ENCODE assay signal across 26 mouse cellular contexts in genomic region chr16:24732751-24733150, GRCm38 (mm10).
DNase-seq lines count a peak whose midpoint lies in the region; ATAC-seq and TF ChIP-seq lines count a peak whose summit lies in the region.
"Had no signal": no experiment of that assay in that cellular context is flagged by ENCODE, and none has a peak within 500 bp of the region (broad histone marks: within the 10 kb centered on the region; RNA-seq: fewer than 3 reads in every experiment).

No protein-coding gene starts in this region.

- TF ChIP-seq CTCF in C2C12 (IDR thresholded peaks at IDR 0.05; ENCODE audit: control insufficient read depth, insufficient read depth, insufficient read length) = no peak

- no peak for TF ChIP-seq POLR2A in myocyte (IDR thresholded peaks at IDR 0.05; ENCODE audit: insufficient read length, low read depth)

- no peaks in the 10 kb centered on the region for H3K36me3 ChIP-seq in megakaryocyte, embryonic 14.5 days (replicated peaks; ENCODE audit: low read length)
- H3K36me3 ChIP-seq in C2C12 (ENCODE audit: control insufficient read depth, insufficient read depth) (peaks cover 25% of the 10 kb centered on the region), myocyte (ENCODE audit: control insufficient read depth, insufficient read depth) (no peaks in the 10 kb centered on the region)
- H3K36me3 ChIP-seq: heart, embryonic 10.5 days; hindbrain, embryonic 10.5 days; hindbrain, embryonic 13.5 days; intestine, embryonic 15.5 days had no signal

- H3K4me1 ChIP-seq in megakaryocyte, embryonic 14.5 days = peaks cover 22% of the 10 kb centered on the region
- H3K4me1 ChIP-seq: intestine, embryonic 15.5 days had no signal

- H3K4me2 ChIP-seq in myocyte (ENCODE audit: low read depth) = peak overlapping the region; percentile 64
- H3K4me2 ChIP-seq: heart, embryonic 13.5 days; hindbrain, embryonic 13.5 days; intestine, embryonic 15.5 days had no signal

- H3K79me3 ChIP-seq in C2C12 (ENCODE audit: low read depth) = peaks cover 13% of the 10 kb centered on the region

- peaks cover 36% of the 10 kb centered on the region for H3K79me2 ChIP-seq in C2C12 (ENCODE audit: control insufficient read depth, insufficient read depth)
- H3K79me2 ChIP-seq in myocyte (ENCODE audit: control insufficient read depth, insufficient read depth) = peaks cover 6% of the 10 kb centered on the region

- intact Hi-C loops in left cerebral cortex, postnatal 36 days (cut with DNase I) = no loop called here

- no peak for DNase-seq in retina, postnatal 1 day
- no peak for DNase-seq in left cerebral cortex, postnatal 36 days (ENCODE audit: low spot score in 2 of 2)
- DNase-seq: adrenal gland, adult 8-10 months; adrenal gland, postnatal 25 days; B cell, adult 2 months; cerebellum, adult 11-12 months; cerebellum, adult 8-10 months; cerebellum, postnatal 10 days; cerebellum, postnatal 36 days; embryo, embryonic 11 days; forebrain, postnatal 0 days; gastrocnemius, adult 2 months; gastrocnemius, postnatal 14 days had no signal

- H3K9me3 ChIP-seq in megakaryocyte, embryonic 14.5 days = no peaks in the 10 kb centered on the region
- H3K9me3 ChIP-seq: heart, embryonic 10.5 days; heart, embryonic 13.5 days; hindbrain, embryonic 10.5 days; hindbrain, embryonic 13.5 days; intestine, embryonic 15.5 days had no signal

- H3ac ChIP-seq in C2C12 (ENCODE audit: control insufficient read depth, insufficient read length, low read depth) (peak overlapping the region; percentile 10), myocyte (ENCODE audit: control insufficient read depth, insufficient read length) (no peak overlapping the region)

- peak overlapping the region; percentile 77 for H3K4me3 ChIP-seq in megakaryocyte, embryonic 14.5 days (replicated peaks)
- H3K4me3 ChIP-seq in C2C12 (ENCODE audit: insufficient read depth, poor library complexity, severe bottlenecking) = no peak overlapping the region
- no peak overlapping the region for H3K4me3 ChIP-seq in myocyte
- H3K4me3 ChIP-seq: gastrocnemius, adult 2 months; heart, embryonic 10.5 days; heart, embryonic 13.5 days; hindbrain, embryonic 10.5 days; hindbrain, embryonic 13.5 days; intestine, embryonic 15.5 days had no signal

- no peaks in the 10 kb centered on the region for H3K27me3 ChIP-seq in megakaryocyte, embryonic 14.5 days (replicated peaks)
- H3K27me3 ChIP-seq in C2C12 (ENCODE audit: control insufficient read depth, insufficient read depth, insufficient read length) (no peaks in the 10 kb centered on the region), myocyte (ENCODE audit: control insufficient read depth, insufficient read depth, insufficient read length) (no peaks in the 10 kb centered on the region)
- H3K27me3 ChIP-seq: heart, embryonic 13.5 days; hindbrain, embryonic 13.5 days; intestine, embryonic 15.5 days had no signal

- ATAC-seq in megakaryocyte, adult 5-6 weeks (ENCODE audit: poor library complexity, severe bottlenecking) = no peak
- ATAC-seq: activated CD4-positive, CD25-positive, alpha-beta regulatory T cell, adult 4 months; CD4-positive, CD25-positive, alpha-beta regulatory T cell, adult 4 months; forebrain, embryonic 14.5 days; forebrain, postnatal 0 days; hindbrain, embryonic 16.5 days; intestine, embryonic 15.5 days had no signal

TF ChIP-seq in C2C12, 6 proteins besides CTCF, POLR2A, EP300 and RAD21:
- TF ChIP-seq MYOD1 (IDR thresholded peaks at IDR 0.05; ENCODE audit: control insufficient read depth, insufficient read length, low read depth) (no peak), MAX (IDR thresholded peaks at IDR 0.05) (no peak), FOSL1 (IDR thresholded peaks at IDR 0.05; ENCODE audit: insufficient read depth, low read length, poor library complexity, severe bottlenecking) (no peak)
TF ChIP-seq in C2C12: peak in this region for 0.

TF ChIP-seq in myocyte, 11 proteins besides CTCF, POLR2A, EP300 and RAD21:
- TF ChIP-seq REST (IDR thresholded peaks at IDR 0.05; ENCODE audit: insufficient read depth, insufficient read length) = no peak
- TF ChIP-seq MAX (IDR thresholded peaks at IDR 0.05; ENCODE audit: low read depth) = no peak
- TF ChIP-seq E2F4 (IDR thresholded peaks at IDR 0.05; ENCODE audit: insufficient read depth) = no peak
- no peak for TF ChIP-seq SRF (IDR thresholded peaks at IDR 0.05; ENCODE audit: control insufficient read depth, insufficient read length, low read depth)
- TF ChIP-seq TCF3 (IDR thresholded peaks at IDR 0.05; ENCODE audit: insufficient read length, low read depth) = no peak
- no peak for TF ChIP-seq MYOG (IDR thresholded peaks at IDR 0.05; ENCODE audit: control insufficient read depth in 1 of 3, insufficient read depth in 1 of 3, insufficient read length in 2 of 3, low read depth in 2 of 3)
- TF ChIP-seq USF1 (IDR thresholded peaks at IDR 0.05; ENCODE audit: low read depth) = no peak
- TF ChIP-seq TCF12 (IDR thresholded peaks at IDR 0.05; ENCODE audit: insufficient read depth, poor library complexity, severe bottlenecking) = no peak
- TF ChIP-seq MYOD1 (IDR thresholded peaks at IDR 0.05; ENCODE audit: control insufficient read depth in 1 of 3, insufficient read length in 2 of 3, low read depth in 2 of 3) = no peak
- TF ChIP-seq CEBPB (IDR thresholded peaks at IDR 0.05; ENCODE audit: insufficient read depth, poor library complexity, severe bottlenecking) = no peak
- no peak for TF ChIP-seq POLR2AphosphoS2 (IDR thresholded peaks at IDR 0.05; ENCODE audit: insufficient read length, low read depth)
